Mouse (Mus musculus): ENCODE measurements around the gene Atxn1.
A peak's percentile ranks its signal among the peaks of the same experiment; 100 is the strongest.

Atxn1 gene

DNA sequence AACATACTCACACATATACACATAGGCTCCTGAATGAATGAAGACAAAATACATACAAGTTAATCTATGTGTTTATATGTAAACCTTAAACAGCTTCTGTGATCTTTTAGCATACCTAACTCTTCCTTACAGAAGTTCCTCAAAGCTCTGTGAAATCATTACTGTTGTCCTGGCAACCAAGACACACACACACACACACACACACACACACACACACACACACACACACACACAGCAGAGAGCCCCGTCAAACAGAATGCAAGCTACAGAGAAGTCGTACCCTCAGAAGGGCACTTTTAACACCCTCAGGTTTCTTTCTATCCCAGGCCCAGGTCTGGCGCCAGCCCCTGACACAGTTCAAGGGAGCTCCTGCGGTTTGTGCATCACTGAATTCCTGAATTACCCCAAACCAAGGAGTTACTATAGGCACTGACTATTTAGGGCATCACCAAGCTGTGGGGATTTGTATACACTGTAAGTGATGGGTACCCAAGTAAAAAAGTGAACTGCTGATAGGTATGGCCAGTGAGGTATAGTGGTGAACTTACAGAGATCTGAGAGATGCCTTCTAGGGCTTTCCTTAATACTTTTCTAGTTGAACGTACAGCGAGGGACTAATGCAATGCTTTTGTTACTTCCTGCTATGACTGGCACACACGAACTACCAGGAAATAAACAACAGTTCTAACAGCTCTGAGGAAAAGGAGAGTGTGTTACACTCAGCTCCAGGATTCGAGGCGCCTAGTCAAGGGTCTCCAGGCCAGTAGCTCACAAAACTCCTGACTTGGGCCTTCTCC is 75.7 kb downstream of the Atxn1 start:
- no peak for DNase-seq

DNA sequence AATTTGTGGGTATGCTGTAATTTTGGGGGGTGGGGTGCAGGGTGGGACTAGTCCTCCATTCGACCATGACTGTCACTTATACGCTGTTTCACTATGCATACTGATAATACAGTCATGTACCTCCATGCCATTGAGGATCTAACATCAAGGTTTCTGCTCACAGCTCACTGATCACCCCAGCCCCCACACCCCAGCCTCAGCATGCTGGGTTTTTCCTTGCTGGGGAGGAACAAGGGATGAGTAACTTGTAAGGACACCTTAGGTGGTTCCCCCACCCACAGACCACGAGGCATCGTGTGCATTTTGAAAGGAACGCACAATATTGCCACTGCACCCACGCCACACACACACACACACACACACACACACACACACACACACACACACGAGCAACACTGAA is 79.9 kb downstream of the Atxn1 start:
- DNase-seq, result no peak

DNA sequence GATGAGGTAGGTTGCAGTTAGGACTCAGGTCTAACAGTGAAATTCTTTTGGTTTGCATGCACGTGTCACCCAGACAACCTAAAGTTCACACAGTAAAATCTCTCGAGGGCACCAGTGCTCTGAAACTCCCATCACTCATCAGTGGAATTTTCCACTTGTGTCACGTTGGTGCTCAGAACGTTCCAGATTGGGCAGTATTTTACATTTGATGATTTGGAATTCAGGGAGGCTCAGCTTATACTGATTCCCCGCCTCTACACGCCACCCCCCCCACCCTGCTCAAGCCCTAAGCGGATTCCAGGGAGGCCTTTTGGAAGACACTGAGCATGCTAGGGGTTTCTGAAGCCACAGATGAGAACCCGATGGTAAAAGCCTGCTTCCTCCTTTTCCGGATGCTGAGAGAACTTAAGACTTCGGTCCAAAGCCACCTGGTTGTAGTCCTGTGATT is 81.0 kb downstream of the Atxn1 start:
- DNase-seq, result no peak

DNA sequence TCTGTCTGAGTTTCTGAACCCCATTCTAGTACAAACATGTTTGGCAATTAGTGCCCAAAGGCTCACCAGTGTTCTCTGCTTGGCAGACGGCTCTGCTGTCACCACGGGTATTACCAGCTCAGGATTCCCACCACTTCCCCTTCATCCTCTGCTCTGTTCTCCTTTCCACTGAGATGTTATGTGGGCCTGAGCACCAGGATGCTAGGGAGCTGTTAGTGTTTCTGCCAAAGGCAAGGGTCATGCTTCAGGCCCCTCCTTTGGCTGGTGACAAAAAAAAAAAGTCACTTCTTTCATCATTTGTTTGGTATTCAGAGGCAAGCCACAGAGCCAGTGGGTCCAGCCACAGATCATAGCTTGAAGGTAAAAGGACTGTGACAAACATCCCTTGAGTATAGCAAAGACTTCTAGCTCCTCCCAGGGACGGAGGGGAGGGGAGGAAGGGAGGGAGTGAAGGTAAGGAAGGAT is 81.8 kb downstream of the Atxn1 start:
- DNase-seq, result no peak

DNA sequence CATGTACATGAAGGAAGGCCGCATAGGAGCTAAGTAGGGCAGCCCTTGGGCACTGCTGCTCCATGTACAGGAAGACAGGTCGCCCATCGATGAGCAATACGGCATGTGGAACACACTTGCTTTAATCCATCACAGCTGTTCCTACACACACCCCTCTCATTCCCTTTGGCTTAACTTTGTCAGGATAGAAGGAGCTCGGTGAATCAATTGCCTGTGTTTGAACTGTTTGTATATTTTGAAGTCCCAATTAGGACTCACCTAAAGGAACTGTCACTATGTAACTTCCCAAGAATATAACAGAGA is 84.3 kb downstream of the Atxn1 start:
- DNase-seq, result no peak

DNA sequence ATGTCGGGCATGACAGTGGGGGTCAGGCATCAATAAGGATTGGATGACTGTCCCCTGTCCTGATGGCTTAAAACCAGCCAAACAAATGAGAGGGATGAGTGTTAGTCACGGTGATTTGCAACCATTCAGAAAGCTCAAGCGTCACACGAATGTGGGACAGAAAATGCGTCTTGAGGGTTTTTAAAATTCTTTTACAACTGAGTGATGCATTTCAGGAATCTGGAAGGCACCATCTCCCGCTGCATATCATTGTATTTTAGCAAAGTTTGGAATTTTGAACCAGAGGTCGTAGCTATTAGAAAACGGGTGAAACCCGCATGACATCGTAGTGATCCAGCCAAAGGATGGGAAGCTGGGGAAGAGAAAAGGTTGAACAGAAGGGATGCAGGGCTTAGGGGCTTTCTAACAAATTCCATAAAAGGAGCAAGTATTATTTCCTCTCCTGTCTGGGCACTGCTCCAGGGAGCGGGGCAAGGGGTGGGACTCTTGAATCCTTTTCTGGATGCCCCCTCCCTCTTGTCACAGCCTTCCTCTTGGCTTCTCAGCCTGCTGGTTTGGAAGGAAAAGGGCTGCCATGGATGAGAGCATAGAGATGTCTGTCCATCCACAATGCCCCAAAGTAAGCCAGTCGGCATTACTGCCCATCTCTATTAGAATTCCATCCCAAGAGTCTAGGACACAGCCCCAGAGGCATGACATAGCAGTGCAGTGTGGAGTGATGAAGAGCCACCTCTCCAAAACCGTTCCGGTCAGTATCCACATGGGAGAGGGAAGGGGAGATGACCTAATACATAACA is 84.9 kb downstream of the Atxn1 start:
- no peak for DNase-seq

DNA sequence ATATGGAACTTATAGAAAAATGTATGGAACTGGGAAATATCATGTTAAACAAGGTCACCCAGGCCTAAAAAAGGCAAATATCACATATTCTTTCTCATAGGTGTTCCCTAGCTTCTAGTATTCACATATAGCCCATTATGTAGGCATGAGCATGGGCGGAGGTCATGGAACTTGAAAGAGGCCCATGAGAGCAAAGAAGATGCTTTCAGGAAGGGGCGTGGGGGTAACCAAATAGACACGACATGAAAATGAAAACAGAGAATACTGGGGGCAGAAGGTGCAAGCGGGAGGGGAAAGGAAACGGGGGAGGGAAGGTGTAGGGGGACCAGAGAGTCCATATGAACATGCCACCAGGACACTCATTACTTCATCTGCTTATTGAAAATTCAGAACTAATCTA is 87.9 kb downstream of the Atxn1 start:
- no peak for DNase-seq

DNA sequence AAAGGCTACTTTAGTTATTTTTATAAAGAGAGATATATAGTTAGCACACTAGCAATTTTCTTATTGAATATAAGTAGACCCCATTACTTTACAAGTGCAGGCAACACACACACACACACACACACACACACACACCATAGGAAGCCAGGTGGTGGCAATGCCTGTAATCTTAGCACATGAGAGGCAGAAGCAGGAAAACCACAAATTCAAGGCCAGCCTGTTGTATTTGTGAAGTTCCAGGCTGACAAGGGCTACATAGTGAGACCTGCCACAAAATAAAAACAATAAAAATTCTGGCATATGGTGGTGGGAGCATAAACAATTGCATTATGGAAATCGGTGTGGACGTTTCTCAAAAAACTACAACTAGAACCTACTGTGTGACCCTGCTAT is 88.4 kb downstream of the Atxn1 start:
- no peak for DNase-seq

DNA sequence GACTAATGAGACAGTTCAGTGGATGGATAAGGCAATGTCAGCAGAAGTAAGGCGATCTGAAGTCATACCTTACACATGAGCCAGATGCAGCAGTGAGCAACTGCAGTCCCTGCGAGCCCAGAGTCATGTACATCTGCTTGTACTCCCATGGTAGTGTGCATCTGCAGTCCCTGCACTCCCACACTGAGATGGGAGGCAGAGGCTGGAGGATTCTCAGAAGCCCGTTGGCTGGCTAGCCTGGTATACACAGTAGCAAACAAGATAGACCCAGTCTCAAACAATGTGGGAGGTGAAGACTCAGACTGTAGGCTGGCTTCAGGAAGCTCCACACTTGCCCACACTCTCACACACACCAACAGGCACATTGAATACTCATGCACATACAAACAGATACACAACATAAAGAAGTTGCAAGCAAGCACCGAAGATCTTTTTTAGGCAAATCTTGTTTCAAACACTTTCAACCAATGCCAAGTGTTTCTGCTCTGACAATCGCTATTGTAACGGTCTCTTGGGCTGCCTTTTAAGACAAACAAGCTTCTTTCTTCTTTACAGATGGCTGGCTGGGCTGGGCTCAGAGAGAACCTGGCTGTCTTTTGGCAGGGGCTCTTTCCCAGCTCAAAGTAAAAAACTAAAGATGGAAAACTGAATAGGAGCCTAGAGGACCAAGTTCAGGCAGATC is 89.0 kb downstream of the Atxn1 start:
- DNase-seq, result peak; percentile 68

DNA sequence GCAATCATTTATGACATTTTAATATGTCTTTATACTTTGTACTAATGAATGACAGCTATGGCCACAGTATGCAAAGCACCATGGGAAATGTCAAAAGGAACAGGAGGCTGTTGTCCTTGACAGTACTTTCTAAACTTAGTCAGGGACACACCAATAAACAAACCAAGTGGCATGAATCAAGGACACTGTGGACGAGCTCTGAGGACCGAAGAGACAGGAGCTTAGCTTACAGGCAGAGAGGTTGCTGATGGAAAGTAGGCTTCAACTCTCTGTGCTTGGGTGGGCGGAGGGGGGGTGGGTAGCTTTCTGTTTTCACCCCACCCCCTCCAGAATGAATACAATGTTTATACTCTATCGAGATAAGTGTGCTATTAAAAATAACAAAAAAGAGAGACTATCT is 90.6 kb downstream of the Atxn1 start:
- DNase-seq, result no peak

DNA sequence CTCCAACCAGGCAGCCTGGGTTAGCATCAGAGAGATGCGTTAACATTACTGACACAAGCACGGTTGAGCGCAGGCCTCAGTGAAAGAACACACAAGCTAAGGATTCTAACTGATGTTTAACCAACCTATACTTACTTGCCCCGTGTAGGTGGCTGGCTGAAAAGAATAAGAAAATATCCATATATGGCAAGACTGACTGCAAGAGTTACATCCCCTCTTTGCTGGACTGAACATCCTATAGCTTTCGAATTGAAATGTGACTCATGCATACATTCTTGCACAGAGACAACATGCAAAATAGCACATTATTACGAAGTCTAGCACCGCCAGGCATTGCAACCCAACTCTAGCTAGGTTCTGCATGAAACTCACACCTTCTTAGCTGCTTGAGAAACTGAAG is 91.8 kb downstream of the Atxn1 start:
- no peak for DNase-seq

DNA sequence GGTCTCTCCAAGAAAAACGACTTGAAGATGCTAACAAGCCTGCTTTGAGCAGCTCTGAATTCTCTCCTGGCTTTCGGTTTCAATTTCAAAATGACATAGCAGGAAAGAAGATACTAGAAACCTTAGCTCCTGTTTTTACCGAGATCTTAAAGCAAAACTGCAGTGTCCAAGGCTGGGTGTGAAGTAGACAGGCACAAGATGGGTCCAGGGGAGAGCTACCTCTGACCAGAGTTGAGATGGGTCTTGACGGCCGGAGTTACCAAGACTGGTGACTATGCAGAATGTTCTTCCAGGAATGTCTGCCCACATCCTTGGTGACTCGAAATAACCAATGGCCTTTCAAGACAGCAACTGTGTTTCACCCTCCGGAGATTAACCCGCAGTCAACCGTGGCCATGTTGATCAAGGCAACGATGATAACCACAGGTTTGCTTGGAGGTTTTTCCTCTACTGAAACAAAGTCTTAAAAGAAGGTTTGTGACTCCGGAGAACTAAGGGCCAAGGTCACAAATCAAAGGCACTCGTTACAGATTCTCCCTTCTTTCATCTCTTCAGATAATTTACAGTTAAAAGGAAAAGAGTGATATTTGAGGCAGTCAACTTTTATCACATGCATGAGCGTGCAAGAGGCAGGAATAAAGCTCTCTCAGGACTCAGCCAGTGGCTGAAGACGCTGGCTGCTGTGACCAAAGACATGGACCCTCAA is 92.6 kb downstream of the Atxn1 start:
- no peak for DNase-seq

DNA sequence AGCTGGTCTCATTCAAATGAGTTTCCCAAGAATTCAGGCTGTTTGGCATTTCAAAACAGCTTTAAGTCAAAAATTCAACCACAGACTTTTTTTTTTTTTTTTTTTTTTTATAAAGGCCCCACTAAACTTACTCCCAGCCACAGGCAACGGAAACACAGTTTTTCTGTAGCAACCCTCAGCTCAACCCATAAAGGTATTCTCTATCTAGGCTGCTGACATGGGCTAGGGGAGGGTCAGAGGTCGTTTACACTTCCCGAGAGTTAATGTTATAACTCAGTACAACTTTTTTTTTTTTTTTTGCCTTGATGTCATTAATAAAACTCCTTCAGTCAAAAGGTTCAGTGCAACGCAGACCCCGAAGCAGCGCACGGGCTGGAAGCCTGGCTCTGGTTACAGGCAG is 93.3 kb downstream of the Atxn1 start:
- no peak for DNase-seq

DNA sequence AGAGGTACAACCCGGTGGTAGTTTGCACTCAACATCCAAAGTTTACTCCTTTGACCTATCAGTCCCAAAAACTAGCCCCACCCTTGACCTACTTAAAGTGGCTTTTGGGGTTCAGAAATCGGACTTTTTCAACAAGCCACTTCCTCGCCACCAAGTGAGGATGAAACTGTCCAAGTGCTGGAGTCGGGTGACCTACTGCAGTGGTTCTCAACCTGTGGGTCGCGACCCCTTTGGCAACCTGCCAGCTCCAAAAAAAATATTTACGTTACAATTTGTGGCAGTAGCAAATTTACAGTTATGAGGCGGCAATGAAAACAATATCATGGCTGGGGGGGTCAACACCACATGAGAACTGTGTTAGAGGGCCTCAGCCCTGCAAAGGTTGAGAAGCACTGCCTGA is 95.9 kb downstream of the Atxn1 start:
- DNase-seq, result no peak

DNA sequence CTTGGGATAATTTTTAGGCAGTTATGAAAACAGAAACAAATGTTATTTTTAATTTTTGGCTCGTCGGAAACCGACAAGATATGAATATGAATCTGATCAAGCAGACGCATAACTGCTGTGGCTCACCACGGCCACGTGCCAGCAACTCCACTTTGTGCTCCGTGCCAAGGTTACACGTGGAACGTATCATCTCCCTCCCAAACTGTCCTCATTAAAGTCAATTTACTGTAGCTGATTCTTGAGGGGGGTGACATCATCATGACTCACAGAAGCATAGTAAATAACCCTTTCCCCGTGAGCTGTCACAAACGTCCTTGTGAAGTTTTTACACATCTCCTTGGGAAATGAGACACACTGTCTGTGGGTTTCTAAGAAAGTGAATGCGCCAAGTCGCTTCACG is 97.5 kb downstream of the Atxn1 start:
- DNase-seq, result peak; percentile 30

DNA sequence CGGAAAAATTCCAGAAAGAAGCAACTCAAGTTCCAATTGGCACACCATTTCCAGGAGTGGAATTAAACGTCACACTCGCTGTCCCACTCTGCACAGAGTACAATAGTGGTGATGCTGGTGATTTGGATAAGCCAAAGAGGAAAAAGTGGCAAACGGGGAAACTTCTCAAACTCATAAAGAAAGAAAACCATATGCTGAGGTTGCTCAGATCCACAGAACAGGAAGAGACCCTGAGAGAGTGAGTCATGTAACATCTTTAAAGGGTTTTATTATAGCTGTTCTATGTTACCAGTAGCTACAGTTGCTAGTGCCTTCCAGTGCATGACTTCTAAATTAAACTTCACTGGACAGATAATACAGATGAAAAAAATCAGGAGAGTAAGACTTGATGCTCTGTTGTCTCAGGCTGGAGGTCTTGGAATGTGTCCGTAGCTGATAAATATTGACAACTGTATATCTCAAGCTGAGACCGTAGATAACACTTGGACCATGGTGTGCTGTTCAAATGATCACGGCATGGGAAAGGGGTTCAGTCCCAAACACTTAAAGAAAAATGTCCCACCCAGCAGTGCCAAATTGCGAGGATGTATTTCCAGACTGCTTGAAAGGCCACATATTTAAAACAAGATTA is 98.1 kb downstream of the Atxn1 start:
- DNase-seq, result no peak

DNA sequence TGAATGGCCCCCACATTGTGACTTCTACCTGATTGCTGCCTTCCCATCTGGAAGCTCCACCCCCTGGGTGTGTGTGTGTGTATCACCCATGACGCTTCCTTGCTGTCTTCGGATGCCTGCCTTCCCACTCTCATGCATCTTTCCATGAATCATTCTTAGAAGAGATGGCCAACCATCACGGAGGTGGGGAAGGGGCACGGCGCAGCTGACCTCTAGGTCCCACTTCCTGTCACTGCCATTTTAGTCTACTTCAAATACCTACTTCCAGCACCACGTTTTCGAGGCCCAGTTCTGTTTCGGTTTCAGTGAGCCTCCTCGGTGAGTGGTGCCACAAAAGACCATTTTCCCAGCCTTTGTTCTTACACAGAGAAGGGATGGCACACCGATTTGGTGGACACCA is 99.2 kb downstream of the Atxn1 start:
- no peak for DNase-seq

DNA sequence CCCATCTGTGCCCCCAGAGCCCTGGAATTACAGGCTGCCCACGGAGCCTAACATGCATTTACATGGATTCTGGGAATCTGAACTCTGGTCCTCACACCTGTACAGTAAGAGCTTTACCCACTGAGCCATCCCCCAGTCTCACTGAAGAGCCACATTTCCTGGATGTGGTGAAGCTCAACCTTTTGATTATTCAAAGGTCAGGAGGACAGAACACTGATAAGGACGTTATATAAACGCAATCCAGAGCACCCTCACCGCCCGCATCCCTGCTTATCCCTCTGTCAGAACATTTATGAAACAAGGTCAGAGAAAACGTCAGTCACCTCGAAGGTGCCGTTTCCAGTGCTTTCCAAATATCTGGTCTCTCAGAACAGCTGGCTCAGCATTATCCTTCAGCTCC is 101.0 kb downstream of the Atxn1 start:
- no peak for DNase-seq

DNA sequence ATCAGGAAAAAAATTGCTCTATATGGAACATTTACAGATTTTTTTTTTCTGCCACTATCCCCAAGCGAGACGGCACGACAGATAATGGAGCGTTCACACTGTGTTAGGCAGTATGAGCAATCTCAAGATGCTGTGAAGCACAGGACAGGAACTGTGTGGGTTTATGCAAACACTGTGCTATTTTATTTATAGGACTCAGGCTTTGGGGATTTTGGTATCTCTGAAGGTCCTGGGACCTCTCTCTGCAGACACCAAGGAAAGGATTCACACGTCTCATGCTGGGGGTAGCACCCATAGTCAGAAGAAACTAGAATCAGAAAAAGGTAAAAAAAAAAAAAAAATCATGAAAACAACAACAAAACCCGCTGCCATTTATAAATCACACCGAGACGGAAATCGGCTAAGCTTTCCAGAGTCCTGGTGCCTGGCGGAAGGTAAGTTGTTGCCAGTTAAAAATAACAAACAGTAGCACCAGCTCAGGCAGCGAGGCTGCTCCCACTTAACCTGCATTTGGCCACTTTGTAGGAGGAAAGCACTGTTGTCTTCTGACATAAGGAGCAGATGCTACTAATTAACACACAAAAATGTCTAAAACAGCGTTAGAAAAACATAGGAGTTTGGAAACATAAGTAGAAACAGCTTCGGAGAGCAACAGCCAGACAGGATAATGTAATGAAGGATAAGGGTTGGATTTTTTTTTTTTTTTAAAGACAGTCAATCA is 102.8 kb downstream of the Atxn1 start:
- no peak for DNase-seq

DNA sequence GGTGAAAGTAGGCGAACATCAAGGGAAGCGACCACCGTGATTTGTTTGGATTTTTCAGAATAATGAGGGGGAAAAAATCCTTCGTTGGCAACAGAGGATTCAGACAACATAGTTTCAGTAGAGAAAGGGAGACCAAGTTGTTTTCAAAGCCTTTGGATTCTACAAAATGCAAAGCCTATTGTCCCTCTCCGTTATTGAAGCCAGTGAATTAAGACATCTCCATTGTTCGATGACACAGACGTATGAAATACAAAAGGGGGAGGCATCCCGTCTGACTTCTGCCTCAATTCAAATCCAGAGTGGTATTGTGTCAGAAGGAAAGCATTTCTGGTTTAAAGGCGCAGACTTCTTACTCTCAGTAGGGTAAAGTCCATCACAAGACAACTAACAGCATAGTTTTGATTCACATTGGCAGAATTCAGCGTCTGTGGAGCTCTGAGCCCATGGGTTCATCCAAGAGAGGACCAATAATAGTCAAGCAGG is 103.7 kb downstream of the Atxn1 start:
- no peak for DNase-seq

DNA sequence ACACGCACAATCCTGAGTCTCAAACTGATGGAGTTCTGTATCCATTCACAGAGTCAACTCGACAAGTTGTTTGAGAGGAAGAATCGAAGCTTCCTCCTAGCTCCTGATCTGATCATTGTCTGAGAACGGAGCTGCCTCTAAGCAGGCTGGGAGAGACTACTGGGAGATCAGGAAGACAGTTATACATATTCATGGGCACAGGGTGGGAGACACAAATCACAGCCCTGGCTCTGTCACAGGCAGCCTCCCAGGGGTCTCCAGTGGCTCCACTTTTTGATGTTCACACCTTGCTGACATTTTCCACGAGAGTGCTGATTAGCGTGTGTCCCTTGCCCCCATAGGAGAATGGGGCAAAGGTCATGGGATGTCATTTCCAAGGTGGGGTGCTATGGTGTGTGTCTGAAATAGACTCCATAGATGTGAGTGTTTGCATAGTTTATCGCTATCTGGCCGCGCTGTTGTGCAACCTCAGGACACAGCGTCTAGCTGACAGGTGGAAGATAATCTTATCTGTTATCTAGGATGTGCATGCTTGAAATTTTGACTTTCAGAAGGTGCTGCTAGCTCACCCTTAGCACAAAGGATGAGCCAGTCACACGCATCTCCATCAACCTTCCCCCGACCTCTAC is 105.6 kb downstream of the Atxn1 start:
- DNase-seq, result no peak

Data from right cerebral cortex, adult 18-20 months (tissue).